Mouse (Mus musculus) thymus, adult 18-20 months (tissue): ENCODE data around the gene Kcnab2.

Experiments used
- DNase-seq, 2 experiments: peaks; one replicate each; pipeline ENCODE4 v3.0.0; 2022; ENCODE audit warnings: mixed read lengths in 2 of 2

Gene Kcnab2

DNA sequence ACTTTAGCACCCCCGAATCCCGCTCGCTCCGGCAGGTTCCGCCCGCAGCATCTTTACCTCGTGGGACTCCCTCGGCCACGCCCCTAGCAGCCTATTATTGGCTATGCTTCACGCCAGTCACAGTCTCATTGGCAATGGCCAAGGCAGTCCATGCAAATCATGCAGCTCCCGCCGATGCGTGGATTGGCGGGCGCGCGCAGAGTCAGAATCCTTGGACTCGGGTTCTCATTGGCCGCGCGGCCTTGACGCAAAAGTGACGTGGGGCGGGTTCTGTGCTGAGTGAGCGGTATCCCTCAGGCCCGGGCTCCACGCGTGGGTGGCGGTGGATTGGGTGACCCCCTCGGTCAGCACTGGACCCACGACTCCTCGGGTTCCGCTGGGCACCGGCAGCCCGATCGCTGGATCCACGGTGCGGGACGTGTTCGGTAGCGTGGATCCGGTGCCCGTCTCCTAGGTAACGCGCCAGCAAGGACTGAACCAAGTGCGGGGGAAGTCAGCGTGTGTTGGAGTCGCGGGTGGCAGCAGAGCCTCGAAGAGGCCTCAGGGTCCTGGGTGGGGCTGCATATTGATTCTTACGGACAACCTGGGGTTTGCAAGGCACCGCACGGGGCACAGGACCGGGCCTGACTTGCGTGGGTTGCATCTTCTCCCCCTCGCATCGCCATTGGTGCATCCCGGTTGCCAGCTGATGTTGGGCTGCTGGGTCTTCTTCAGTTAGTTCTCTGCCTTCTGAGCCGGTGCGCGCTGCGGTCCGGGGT lies at the start of gene Kcnab2:
Gene Kcnab2, minus strand, starts transcription at position 406 of the 758 bp plus-strand sequence.
- DNase-seq = peak; percentile 99 to 100

DNA sequence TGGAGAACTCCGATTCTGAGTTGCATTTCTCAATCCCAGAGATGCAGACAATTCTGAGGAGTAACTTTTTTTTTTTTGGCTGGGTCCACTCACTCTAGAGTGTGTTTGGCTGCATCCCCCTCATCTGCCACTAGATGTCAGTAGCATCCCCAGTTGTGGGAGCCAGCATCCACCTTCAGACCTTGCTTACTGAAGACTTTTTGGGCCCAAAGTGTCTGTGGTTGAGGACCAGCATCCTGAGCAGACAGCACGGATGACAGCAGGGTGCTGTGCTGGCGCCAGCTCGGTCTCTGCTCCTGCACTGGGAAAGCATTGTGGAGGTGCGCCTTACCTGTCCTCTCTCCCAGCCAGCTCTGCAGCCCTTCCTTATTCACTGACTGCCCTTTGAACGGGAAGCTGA lies 42.4 kb upstream of the Kcnab2 start:
- peak in 1 of 2 experiments; percentile 19 for DNase-seq

DNA sequence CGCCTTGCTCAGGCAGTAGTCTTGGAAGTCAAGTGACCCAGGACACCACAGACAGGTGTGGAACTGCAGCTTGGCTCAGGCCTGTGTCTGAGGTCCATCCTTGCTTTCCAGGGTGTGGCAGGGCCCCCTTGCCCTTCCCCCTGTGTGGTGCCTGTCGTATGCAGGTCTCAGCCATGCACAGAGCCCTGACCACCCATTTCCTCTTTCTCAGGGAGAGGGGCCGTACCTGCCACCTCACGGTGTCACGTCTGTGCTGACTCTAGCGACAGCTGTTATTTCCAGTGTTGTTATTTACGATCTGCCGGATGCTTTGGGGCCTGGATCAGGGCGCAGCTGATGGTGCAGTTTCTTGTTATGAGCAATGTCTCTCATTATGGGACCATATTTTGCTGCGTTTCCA lies 41.4 kb upstream of the Kcnab2 start:
- DNase-seq = no peak

DNA sequence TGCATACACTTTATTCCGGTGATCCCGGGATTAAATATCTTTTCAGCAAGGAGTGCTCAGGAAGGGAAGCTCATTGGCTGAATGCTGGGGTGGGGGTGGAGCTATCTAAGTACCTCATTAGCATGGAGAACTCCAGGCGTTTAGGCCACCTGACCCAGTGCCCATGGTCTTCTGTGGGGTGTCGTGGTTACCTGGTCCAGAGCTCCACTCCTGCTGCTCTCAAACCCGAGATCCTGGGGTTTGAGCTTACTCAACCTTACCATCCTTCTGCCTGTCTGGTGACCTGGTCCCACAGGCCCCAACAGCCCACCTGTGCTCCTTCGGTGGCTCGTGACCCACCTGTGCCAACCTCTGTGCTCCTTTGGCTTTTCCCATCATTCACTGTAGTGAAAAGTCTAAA lies 37.2 kb upstream of the Kcnab2 start:
- no peak for DNase-seq

DNA sequence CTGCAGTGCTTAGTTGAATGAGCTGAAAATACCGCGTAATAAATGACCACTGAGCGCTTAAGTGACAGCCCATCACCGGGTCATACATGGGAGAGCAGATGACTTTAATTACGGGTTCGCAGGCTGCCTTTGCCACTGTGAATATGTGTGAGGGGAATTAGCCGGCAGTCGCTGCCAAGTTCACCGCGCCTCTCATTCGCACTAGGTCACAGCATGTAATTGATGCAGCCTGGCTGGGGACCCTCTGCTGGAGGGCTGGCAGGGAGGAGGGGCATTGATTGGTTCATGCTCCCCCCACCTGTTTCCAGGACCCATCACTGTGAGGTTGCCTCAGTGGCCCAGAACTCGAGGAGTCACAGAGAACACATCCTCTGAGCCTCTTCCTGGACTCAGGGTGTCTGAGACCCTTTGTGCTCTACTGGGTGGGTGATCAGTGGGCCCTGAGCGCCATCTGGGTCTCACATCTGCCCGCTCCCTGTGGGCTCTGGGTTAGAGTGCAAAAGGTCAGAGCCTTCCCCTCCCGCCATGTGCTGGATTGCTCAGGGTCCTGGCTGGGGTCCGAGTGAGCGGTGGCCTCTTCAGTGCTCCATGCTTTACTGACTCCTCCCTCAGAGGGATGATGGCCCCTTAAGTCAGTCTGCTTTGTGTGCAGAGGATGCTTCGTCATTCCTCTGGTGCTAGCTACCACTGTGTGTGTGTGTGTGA lies 34.7 kb upstream of the Kcnab2 start:
- DNase-seq = no peak

DNA sequence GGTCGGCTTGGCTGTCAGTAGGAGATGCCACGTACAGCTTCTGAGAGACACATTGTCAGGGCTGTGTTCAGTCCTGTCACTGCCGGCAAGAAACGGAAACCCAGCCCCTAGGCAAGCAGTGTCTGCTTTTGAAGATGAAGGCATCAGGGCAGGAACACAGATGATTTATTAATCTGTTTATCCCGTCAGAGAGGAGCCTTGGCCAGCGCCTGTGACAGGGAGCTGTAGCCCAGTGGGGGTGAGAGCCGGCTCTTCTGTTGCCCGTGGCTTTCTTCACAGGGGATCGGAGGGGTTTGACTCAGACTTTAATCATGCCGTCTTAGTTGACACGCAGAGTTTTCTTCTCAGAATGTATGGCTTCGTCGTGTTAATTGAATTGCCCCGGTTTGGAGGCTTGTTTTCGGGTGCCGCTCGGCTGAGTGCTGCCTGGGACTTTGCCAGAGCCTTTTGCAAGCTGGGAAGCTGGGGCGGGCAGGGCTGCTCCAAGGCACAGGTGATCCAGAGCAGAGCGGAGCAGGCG lies 16.7 kb upstream of the Kcnab2 start:
- no peak for DNase-seq

DNA sequence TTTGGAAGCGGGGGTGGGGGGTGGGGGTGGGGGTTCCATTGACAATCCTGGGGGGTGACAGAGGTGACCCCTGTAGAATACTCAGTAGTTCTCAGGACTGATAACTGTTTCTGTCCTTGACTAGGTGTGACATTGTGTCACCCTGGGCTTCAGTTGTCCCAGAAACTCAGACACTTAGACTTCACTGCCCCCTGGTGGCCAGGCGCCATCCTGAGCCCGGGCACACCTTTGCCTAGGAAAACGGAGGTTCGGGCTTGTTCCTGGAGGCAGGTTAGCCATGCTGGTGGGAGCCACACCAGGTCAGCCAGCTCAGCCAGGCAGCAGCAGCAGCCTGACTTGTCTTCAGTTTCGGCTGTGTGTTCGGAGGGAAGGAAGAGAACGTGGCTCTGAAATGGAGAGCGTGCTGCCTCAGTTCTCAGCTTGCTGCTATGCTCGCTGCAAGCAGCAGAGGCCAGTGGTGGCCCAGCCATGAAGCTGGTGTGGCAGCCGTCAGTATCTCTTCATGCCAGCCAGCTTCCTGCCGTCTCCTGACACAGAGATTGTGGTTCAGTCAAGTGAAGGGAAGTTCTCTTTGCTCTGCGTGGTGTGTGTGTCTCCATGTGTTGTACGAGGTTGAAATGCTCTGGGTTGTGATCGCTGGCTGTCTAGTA lies 13.7 kb upstream of the Kcnab2 start:
- DNase-seq = peak; percentile 59 to 60

DNA sequence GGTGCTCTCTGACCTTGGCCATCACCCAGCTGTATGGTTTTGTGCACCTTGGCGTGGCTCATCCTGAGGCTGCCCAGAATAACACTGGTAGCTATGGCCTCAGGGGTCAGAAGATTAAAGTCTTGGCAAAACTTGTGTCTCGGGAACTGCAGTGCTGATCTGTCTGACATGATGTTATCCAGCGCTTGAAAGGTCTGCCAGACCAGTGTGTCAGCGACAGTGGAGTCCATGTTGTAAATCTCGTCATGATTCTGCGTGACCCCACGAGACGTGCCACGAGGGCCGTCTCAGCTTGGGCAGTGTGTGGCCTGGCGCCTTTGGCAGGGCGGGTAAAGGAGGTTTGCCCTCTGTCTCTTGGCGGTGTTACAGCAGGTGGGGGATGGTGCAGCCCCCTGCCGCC lies 12.6 kb upstream of the Kcnab2 start:
- DNase-seq = no peak

DNA sequence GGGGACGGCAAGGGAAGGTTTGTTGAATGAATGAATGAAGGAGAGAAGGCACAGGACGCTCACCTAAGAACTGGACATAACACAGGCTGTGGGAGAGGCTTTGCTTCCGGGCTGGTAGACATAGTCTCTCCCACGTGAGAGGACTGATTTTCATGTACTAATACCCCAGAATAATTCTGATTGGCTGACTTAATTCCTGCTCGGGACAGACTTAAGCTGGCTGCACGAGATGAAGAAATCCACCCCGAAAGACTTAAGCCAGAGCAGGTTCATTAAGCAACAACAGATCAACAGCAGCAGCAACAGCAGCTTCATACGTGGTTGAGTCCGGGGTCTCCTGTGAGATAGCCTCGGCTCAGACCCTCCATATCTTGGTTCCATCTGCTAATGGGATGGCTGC lies 10.4 kb upstream of the Kcnab2 start:
- no peak for DNase-seq

DNA sequence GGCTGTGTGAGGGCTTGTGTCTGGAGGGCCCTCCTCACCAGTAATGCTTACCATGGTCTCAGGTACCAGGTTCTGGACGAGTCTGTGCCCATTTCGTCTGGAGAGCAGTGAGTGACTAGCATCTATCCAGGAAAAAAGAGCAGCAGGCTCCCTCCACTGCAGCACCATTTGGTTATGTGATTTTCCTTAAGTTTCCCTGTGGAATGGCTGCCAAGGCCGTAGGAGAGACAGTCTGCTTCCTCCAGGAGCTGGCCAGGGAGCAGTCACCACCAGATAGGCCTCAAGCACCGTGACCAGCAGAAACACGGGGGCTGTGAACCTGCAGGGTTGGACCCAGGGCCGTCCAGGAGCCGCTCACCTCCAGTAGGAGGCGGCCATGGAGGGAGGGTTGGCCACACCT lies 2.8 kb upstream of the Kcnab2 start:
- no peak for DNase-seq

DNA sequence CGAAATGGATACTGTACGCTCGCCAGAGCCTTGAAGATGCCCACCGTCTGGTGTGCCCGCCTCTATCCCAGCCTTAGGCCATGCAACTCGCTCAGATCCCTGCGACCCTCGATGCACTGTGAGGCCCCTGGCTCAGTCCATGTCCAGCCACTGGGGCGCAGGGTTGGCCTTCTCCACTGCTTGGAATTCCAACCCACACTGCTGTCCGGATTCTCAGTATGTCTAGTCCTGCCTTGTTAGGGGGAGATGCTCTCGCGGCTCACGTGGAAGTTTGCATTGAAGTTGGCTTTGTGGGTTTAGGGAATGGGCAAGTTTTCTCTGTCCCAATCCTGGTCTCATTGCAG lies 525 bp upstream of the Kcnab2 start:
- DNase-seq = no peak

DNA sequence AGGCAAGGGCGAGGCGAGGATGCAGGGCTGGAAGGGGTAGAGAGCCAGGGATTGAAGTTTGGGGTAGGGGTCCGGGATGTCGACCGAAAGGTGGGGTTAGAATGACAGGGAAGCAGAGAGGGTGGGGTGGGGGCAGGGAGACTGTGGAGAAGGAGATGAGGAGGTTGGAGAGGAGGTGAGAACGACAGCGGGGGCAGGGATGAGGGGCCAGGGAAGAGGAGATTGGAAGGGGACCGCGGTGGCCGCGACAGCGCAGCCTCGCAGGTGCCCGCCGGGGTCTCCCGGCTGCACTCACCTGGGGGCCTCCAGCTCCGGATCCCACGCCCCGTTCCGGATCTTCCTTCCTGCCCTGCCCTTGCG lies 585 bp downstream of the Kcnab2 start:
- no peak for DNase-seq

DNA sequence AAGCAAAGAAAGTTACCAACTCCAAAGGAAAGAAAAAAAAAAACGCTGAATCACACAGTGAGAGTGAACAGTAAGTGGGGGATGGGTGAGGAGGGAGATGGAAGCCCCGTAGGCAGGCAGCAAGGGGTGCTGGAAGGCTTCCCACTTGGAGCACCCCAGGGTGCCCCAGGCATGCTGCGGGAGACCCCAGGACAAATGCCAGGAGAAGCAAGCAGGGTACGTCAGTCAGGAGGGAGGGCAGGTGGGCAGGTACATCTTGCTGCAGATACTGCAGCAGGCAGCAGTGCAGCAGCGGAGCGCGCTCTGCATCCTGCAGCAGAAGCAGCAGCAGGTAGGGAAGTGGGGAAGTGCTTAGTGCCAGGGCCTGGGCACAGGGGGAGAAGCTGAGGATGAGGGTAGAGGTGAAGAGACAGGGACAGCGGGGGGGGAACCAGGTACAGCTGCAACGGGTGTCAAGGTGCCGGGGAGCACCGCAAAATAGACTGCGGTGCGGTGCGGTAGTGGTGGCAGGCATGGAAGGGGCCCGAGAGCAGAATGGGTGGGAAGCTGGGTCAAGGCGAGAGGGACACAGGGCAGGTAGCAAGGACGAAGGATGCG lies 1.1 kb downstream of the Kcnab2 start, which contains the start of gene Nphp4:
Gene Nphp4, plus strand, starts transcription at position 280 of the 597 bp plus-strand sequence.
- DNase-seq = peak; percentile 14 to 19

DNA sequence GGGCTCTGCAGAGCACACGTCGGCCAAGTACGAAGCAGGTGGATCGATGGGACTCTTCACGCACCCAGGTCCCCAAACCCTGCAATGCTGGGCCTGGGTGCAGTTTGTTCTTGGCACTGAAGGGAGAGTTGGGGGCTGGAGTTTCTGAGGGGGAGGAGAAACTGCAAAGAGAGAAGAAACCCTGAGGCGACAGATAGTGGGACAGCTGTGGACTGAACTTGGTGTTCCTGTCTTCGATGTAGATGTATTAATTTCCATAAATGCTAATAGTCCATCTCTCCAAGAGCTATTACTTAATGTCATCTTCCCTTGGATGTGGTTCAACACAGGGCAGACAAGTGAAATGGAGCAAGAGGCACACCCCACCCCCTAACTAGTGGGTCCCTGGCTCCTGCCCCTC lies 1.7 kb downstream of the Kcnab2 start:
- no peak for DNase-seq

DNA sequence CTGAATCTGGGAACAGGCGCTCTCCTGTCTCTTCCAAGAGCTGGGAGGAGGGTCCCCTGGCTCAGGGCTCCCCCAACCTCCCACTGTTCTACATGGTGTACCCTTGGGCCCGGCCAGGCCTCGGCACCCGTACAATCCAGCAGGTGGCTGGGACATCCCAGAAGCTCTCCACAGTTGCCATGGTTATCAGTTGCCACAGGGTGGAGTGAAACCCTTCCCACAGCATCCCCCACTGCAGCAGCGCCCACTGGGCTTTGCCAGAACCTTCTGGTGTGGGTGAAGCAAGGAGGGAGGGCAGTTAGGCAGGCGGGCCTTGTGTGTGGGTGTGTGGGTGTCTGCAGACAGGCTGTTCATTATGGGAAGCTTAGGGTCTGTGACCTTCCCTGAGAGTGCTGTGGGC lies 9.7 kb downstream of the Kcnab2 start:
- DNase-seq = no peak

DNA sequence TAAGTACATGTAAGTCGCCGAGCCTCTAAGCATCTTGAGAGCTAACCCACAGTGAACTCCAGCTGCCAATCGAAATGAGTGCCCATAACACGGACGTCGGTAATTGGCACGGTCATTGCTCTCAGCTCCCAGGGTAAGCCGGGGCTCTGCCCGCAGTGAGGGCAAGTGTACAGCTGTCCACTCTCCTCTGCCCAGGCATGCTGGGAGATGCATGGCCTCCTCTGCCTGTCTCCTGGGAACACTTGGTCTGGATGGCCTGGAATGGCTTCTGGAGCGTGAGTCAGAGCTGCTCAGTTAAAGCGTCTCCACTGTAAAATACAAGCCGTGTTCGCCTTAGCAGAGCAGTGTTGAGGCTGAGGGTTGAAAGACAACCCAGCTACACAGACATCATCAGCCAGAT lies 11.1 kb downstream of the Kcnab2 start:
- DNase-seq = no peak

DNA sequence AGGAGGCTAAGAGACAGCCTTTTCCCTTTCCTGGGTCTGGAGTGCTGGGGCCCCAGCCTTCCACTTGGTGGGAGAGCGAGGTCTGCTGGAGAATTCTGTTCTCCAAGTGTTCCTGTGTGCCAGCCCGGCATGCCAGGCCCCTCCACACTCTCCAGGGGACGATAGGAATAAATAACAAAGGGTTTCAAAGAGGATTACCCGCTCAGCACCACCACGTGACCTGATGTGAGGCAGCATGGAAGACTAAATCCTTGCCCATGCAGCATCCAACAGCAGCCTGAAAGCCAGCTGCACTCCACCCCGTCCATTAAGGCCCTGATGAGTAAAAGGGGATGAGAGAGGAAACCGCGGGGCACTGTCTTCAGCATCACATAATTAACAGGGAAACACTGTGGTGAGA lies 12.6 kb downstream of the Kcnab2 start:
- DNase-seq = no peak

DNA sequence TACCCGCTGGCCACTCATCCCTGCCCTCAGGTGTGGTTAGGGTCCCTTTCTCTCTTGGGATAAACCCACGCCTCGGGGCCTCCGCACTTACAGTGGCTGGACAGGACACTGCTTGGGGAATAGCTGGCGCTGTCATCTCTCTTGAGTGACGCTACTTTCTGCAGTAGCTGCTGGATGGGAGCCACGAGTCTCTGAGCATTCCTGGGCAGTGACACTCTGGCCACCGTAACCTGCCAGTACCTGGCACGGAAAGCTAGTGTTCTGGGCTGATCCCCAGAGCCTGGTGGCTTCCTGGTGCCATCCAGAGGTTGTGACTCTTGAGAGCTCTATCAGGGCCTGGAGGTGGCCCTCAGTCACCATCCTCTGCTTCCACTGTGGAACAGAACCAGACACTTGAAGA lies 14.5 kb downstream of the Kcnab2 start:
- DNase-seq = no peak

DNA sequence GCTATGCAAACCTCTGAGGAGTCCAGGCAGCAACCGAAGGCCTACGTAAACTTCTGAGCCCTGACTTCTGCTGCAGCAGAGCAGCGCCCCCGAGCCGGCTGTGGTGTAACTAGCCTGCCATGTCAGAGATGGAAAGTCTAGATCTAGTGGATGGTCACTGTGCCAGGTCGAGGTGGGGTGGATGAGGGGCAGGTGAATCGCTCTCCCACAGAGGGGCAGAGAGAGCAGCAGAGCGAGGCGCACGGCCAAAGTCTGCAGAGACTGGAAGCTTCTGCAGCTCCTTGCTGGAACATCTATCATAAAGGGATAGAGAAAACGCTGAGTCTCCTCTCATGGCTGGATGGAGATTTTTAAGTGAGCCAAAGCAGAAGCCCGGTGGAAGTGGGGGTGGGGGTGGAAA lies 15.2 kb downstream of the Kcnab2 start:
- no peak for DNase-seq

DNA sequence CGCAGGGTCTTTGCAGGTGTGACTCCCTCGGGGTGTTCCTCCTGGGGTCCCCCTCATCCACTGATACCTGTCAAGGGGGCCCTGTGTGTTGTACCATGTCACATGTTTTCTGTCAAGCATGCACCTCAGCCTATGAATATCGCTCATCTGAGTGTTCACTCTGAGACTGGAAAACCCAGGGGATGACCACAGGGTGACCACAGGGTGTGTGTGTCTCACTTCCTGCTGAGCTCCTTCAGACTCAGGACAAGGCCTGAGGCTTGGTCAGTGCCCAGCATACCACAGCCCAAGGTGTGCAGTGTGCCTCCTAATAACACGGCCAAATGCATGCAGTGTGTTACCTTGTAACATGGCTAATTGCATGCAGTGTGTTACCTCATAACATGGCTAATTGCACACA lies 20.0 kb downstream of the Kcnab2 start:
- DNase-seq = no peak

DNA sequence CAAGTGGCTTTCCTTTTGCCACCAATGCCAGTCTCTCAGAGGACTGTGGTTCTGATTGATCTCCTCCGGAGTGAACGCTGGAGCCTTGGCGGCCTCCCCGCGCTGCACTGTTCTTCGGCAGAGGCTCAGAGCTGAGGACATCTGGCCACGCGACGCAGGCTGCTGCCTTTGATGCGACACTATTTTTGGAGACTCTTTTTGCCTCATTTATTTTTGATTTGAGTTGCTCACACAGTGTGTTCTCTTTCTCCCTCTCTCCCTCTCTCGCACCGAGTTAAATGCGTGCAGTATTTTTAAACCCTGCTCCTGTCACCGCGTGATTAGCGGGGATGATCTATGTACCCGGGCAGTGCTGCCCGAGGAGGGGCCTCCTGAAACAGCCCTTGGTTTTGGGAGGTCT lies 21.1 kb downstream of the Kcnab2 start:
- DNase-seq = no peak

DNA sequence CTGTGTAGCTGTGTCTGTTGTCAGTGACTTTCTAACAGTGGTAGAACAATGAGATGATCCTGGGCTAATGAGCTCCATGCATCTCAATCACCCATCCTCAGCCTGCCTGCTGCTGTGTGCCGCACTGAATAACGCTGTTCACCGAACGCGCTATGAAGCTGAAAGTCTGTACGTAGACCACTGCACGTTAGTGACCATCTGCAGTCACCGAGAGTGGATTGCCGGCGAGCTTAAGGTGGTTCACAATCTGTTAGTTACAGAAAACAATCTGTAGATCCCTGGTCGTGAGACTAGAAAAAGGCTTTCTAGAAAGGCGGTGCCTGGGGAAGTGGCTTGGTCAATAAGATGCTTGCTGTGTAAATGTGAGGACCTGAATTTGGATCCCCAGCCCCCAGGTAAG lies 23.5 kb downstream of the Kcnab2 start:
- DNase-seq = no peak

DNA sequence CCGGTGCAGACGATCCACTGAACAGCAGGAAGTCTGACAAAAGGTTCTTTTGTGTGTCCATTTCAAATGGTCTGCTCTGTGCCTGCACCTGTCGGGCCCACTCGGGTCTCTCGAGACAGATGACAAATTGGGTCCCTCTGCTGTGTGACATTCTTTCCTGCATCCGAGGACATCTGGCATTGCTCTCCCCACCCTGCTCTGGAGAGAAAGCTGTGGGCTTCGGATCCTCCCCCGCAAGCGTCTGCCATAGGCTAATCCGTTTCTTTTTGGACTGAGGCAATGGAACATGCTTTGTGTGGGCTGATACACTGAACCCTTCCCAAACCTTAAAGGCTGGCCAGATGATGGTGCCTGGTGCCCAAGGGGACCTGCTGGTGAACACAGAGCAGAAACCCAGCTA lies 24.6 kb downstream of the Kcnab2 start:
- DNase-seq = no peak

DNA sequence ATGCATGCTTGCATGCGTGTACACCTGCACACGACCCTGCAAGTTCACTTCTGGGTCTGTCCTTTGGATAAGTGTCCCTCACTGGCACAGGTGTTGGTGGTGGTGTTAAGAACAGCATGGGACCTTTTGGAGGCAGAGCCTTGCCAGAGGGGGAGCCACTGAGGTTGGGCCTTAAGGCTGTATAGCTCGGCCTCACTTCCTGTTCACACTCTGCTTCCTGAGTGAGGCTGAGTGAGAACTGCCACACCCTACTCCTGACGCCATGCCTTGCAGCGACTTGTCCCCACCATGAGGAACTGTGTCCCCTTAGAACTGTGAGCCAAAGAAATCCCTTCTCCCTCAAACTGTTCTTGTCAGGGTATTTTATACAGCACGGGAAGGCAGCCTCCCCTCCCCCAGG lies 26.3 kb downstream of the Kcnab2 start:
- no peak for DNase-seq
